Mouse (Mus musculus): Measurements from ENCODE around the gene Spg7.

The Spg7 gene

DNA sequence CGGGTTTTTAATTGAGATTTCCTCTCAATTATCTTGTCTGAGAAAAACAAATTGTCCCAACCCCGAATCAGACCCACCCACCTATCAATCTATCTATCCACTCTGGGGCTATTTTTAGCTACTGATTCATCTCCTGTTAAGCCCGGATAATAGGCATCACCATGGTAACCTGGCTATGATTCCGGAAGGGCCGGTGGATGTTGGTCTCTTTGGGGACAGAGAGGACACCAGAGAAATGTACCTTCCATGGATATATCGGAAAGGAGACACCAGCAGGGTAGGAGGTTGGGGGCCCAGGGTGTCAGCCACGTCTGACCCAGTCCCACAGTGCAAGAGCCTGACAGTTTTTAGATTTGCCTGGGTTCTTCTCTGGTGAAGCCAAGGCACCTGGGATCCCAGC is 72.7 kb downstream of the Spg7 start:
- no peak for DNase-seq

GRCm38 (mm10) chr8:123135806-123136205 is 73.1 kb downstream of the Spg7 start:
- DNase-seq: no peak

DNA sequence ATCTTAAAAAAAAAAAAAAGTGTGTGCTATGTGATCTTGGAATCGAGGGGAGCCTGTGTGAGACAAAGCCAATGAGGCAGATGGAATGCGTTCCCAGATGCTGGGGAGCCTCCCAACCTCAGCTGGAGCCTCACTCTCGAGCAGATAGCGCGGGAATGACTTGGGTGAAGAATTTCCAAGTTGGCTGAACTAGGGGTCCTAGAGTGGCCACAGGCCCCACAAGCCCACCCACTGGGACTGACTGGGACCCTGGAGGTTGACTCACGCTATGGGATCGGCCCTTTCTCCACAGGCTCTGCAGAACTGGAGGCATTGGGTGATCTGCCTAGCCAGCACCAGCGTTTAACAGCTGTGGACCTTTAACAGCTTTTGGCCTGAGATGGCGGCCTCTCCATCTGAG is 73.5 kb downstream of the Spg7 start:
- DNase-seq: no peak

DNA sequence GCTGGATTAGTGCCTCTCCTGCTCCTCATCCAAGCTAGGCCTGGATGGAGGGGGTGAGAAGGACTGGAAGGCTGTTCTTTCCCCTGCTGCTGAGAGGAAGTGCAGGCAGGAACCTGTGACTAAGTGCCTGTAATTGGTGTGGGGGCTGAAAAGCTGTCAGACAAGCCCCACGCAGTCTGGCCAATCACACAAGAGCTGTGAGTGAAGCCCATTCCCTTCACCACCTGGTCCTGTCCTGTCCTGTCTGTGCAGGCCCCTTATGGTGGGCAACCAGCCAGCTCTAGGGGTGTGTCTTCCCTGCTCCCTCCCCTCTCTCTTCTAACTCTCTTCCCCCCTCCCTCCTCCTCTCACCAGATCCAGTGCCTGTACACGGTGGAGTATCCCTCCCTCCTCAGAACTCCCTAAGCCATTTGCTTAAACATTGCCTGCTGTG is 74.9 kb downstream of the Spg7 start:
- DNase-seq: no peak

DNA sequence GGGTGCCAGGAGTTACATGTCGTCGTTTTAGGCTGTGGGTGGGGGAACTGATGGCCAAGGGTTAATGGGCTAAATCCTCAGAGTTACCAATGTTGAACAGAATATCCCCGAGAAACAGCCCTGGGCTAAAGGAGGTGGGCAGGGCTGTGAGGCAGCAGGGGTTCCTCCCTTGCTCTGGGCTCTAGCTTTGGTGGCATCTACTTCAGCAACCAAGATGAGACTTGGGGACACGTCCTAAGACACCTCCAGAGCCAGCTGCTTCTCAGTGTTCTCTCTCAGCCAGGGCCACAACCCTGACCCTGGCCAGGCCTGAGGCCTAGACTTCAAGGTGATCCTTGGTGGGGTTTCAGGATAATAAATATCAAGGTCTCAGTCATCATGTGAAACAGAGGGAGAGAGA is 76.0 kb downstream of the Spg7 start:
- DNase-seq: no peak

DNA sequence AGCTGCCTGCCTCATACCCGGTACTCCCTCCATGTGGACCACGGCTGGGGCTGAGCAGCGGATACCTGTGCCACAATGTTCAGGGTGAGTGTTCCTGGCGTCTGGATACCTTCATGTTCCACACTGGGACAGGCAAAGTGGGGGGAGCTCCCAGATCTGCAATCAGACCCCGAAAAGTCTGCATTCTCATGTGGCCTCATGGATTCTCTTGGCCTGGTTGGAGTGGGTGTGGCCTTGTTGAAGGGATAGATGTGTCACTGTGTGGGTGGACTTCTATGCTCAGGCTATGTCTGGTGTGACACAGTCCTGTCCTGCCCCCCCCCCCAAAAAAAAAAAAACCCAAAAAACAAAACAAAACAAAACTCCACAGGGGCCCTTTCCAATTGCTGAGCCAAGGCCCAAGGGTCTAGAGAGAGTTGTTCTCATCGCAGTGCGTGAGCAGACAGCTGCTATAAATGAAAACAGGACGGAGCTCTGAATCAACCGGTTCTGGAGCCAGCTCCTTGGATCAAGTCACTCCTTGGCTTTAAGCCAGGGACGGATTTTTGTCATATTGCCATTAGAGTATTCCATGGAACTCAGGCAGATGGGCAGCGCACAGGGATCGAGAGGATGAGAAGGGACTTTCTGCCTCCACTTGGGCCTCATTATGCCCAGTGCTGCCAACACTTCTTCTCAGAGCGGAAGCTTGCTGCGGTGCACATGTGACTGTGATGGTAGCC is 79.2 kb downstream of the Spg7 start:
- peak; percentile 55 to 67 for DNase-seq

GRCm38 (mm10) chr8:123145279-123145678 is 82.5 kb downstream of the Spg7 start:
- peak; percentile 37 to 58 for DNase-seq

DNA sequence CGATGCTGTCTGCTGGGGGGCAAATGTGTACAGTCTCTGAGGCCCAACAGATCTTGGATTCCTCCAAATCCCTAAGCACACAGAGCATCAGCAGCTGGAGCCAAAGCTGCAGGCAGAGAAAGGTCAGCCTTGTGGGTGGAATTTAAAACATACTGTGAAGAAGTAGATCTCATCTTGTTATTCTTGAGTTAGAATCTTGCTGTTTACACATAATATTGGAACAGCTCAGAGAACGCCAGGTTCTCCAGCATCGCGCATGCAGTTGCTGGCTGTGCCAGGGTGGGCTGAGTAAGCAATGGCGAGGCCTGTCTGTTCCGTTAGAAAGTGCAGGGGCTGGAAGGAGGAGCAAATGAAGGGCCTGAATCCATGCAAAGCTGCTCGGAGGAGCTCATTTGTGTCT is 83.6 kb downstream of the Spg7 start:
- no peak for DNase-seq

Data from kidney, adult 8-10 months (tissue).